Mouse (Mus musculus) heart, postnatal 0 days (tissue): ENCODE results near the gene Ankmy2.

Source experiments
- CTCF ChIP-seq: IDR thresholded peaks from 2 replicates; pipeline ENCODE4 v1.5.1; 2016; ENCODE audit warnings: antibody characterized with exemption, control low read depth, low read depth
- EP300 ChIP-seq: IDR thresholded peaks from 2 replicates; pipeline ENCODE4 v1.6.1; 2016; ENCODE audit warnings: antibody characterized with exemption, low read depth

GRCm38 (mm10) chr12:36157304-36157637, 357 bp downstream of the Ankmy2 start:
- TF ChIP-seq CTCF (no peak), EP300 (0 out of 2 replicates have a peak, but pooled peaks have one; percentile 1)
